Mouse (Mus musculus) liver, postnatal 0 days (tissue): Measurements from ENCODE around the gene Kif2c. TPM values are rescaled to one million over a fixed set of nuclear protein-coding genes. Genes with fewer than 3 reads are reported as not detected.

Experiments
- ATAC-seq: fragments of 200-750 bp; cut with Nextera tagmentation; 2 replicates; pipeline ENCODE4 v1.8.0; 2017; ENCODE audit warnings: mild to moderate bottlenecking, moderate library complexity
- DNase-seq: peaks from one replicate; pipeline ENCODE4 v3.0.0-alpha.2; 2016
- H3K27ac ChIP-seq: fragments of 300-500 bp; sonication (generic); 2 replicates; pipeline ENCODE4 v1.5.1; 2014; ENCODE audit warnings: antibody characterized with exemption, moderate library complexity, mild to moderate bottlenecking, low read depth
- H3K27me3 ChIP-seq: fragments of 300-500 bp; sonication (generic); 2 replicates; pipeline ENCODE4 v1.6.1; 2014; ENCODE audit warnings: low read length, control low read depth, mixed read lengths; ENCODE audit not compliant: insufficient read depth
- H3K36me3 ChIP-seq: fragments of 300-500 bp; sonication (generic); replicated peaks from 2 replicates; pipeline ENCODE4 v1.6.1; 2014; ENCODE audit warnings: mild to moderate bottlenecking, control low read depth, low read length, moderate library complexity, mixed read lengths; ENCODE audit not compliant: insufficient read depth
- H3K4me1 ChIP-seq: fragments of 300-500 bp; sonication (generic); 2 replicates; pipeline ENCODE4 v1.6.1; 2014; ENCODE audit warnings: antibody characterized with exemption, mild to moderate bottlenecking, control low read depth; ENCODE audit not compliant: insufficient read depth
- H3K4me2 ChIP-seq: fragments of 300-500 bp; sonication (generic); 2 replicates; pipeline ENCODE4 v1.6.1; 2014; ENCODE audit warnings: low read depth, mild to moderate bottlenecking, low read length, moderate library complexity, mixed read lengths
- H3K4me3 ChIP-seq: fragments of 300-500 bp; sonication (generic); 2 replicates; pipeline ENCODE4 v1.5.1; 2014; ENCODE audit warnings: low read depth, low read length
- H3K9ac ChIP-seq: fragments of 300-500 bp; sonication (generic); replicated peaks from 2 replicates; pipeline ENCODE4 v1.6.1; 2014; ENCODE audit warnings: mild to moderate bottlenecking, moderate library complexity
- H3K9me3 ChIP-seq: fragments of 300-500 bp; sonication (generic); 2 replicates; pipeline ENCODE4 v1.6.1; 2016; ENCODE audit warnings: mild to moderate bottlenecking, control low read depth, low read length, mixed read lengths
- CTCF ChIP-seq: sonication (generic); IDR thresholded peaks from 2 replicates; pipeline ENCODE4 v1.5.1; 2016; ENCODE audit warnings: antibody characterized with exemption, low read depth
- EP300 ChIP-seq: IDR thresholded peaks from 2 replicates; pipeline ENCODE4 v1.6.1; 2016; ENCODE audit warnings: antibody characterized with exemption, low read depth, mild to moderate bottlenecking
- WGBS: fragments of 180-500 bp; shearing (Covaris S2); extraction: QIAGEN DNeasy Blood & Tissue Kit; methylation state at CpG from one replicate; pipeline ENCODE4 v1.1.7; 2014; ENCODE audit not compliant: insufficient replicate concordance; 5-methylcytosine and 5-hydroxymethylcytosine counted together
- polyA plus RNA-seq: library from polyadenylated mRNA; unstranded; fragments of >200 nt; fragmentation: Nextera tagmentation; extraction: Ambion mirVana; gene quantifications from 2 replicates; pipeline ENCODE4 v1.2.1, GENCODE M21; 2015

Kif2c gene
- polyA plus RNA-seq, 1 experiment from 2014 or later, result 11.8 TPM

DNA sequence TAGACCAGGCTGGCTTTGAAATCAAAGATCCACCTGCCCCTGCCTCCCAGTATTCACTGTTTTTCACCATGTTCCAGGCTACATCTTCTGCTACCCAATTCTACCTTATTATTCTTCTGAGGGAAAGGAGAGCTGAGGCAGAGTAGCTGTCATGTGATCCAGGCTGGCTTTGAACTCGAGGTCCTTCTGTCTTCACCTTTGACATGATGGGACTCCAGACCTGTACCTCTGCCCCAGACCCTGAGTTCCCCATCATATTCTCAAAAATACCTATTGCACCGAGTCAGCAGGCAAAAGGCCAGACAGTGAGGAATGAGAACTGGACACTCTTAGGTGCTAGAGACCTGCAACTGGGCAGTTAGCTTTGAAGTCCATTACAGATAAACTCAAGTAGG lies 47.8 kb downstream of the Kif2c start:
- peak overlapping the region; percentile 88 for H3K9ac ChIP-seq
- ATAC-seq, result no peak
- TF ChIP-seq EP300 (no peak), CTCF (no peak)
- no peak for DNase-seq
- WGBS, result 35% methylated on average over 2 of the region's 2 CpGs
- no peaks in the 10 kb centered on the region for H3K9me3 ChIP-seq
- peaks cover 10% of the 10 kb centered on the region for H3K36me3 ChIP-seq
- peak overlapping the region; percentile 98 for H3K4me2 ChIP-seq
- H3K27me3 ChIP-seq, result peaks cover 17% of the 10 kb centered on the region
- H3K4me3 ChIP-seq, result no peak overlapping the region
- peak overlapping the region; percentile 85 for H3K27ac ChIP-seq
- peaks cover 30% of the 10 kb centered on the region for H3K4me1 ChIP-seq

DNA sequence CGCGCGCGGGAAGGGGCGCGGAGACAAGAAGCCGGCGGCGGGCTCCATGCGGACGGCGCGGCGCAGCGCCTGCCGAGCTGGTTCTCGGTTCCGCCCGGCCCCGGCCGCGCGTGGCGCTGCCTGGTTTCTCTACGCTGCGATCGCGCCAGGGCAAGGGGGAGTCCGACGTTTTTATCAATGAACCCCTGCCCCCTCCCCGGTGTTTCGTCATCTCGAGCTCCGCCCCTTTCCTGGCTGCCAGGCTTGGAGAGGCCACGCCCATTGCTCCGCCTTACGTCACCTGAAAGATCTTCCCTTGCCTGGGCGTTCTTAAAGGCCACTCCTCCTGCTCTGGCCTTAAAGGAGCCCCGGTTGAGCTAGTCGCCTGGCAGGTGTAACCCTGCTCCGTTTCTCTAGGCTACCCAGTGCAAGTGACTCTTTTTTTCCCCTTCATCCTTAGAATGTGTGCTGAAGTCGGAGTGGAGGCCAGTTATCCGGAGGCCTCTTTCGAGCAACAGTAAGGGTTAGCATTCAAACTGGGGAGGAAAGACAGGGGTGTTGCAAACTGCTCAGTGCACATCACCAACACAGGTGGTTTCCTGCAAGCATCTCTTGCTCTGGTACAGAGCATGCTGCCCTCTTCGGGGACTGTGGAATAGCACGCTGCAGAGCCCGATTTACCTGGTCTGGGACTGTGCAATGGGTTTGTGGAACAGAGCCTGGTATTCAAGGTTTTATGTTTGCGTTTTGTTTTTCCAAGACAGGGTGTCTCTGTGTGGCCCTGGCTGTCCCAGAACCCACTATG lies 48.4 kb downstream of the Kif2c start, which contains the start of gene Plk3:
TSS of gene Plk3 (minus strand) at position 147 of the 784 bp plus-strand sequence.
- TF ChIP-seq CTCF, result peak; percentile 15; the same call in 1 of the 2 replicates
- peak; percentile 37; the same call in 1 of the 2 replicates for TF ChIP-seq EP300
- peaks cover 13% of the 10 kb centered on the region for H3K36me3 ChIP-seq
- peaks cover 17% of the 10 kb centered on the region for H3K27me3 ChIP-seq
- H3K4me1 ChIP-seq, result peaks cover 30% of the 10 kb centered on the region
- DNase-seq, result peak; percentile 98
- peak within 1 kb of the TSS; percentile 92 for H3K4me3 ChIP-seq
- H3K4me2 ChIP-seq, result peak within 1 kb of the TSS; percentile 98
- H3K9ac ChIP-seq, result peak within 1 kb of the TSS; percentile 88
- H3K27ac ChIP-seq, result peak within 1 kb of the TSS; percentile 85
- 3% methylated on average over 41 of the region's 48 CpGs for WGBS
- H3K9me3 ChIP-seq, result no peaks in the 10 kb centered on the region
- ATAC-seq, result peak; percentile 71

DNA sequence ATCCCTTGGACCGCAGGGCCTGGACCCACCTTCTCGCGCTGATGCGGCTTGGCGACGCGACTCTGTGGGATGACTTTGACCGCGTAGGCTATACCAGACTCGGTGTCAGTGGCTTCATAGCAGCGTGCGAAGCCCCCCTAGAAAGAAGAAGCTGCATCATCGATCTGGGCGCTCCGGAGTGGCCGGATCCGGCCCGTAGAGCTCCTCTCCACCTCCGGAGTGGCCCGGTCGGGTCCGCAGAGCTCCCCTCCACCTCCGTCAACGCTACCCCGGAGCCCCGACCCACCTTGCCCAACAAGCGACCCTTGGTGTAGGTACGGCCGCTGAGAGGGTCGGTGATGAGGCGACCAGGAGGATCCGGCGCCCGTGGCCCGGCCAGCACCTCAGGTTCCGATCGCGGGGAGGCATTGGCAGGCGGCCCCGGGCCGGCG lies 49.1 kb downstream of the Kif2c start:
- DNase-seq, result no peak
- Histone ChIP-seq H3K4me2 (peak overlapping the region; percentile 98), H3K27ac (peak overlapping the region; percentile 72; the same call in 1 of the 2 replicates), H3K4me1 (peaks cover 30% of the 10 kb centered on the region), H3K36me3 (peaks cover 19% of the 10 kb centered on the region), H3K4me3 (peak overlapping the region; percentile 92), H3K9ac (peak overlapping the region; percentile 88), H3K27me3 (peaks cover 17% of the 10 kb centered on the region), H3K9me3 (no peaks in the 10 kb centered on the region)
- TF ChIP-seq CTCF (no peak), EP300 (no peak)
- no peak for ATAC-seq
- WGBS, result under 1% methylated on average over 41 of the region's 42 CpGs

DNA sequence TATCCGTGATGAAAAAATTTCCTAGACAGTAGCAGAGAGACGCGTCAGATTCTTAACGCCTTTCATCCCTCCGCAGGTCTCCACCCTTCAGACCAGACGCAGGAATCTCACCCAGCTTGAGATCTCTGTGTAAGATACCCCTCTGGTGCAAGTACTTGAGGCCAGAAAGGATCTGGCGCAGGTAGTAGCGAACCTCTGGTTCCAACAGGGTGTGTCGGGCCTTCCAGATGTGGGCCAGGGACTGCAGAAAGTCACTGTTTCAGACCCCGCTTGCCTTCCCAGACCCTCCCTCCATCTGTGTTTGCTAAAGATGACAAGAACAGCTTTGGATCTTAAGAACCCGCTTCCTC lies 49.7 kb downstream of the Kif2c start:
- ATAC-seq, result no peak

DNA sequence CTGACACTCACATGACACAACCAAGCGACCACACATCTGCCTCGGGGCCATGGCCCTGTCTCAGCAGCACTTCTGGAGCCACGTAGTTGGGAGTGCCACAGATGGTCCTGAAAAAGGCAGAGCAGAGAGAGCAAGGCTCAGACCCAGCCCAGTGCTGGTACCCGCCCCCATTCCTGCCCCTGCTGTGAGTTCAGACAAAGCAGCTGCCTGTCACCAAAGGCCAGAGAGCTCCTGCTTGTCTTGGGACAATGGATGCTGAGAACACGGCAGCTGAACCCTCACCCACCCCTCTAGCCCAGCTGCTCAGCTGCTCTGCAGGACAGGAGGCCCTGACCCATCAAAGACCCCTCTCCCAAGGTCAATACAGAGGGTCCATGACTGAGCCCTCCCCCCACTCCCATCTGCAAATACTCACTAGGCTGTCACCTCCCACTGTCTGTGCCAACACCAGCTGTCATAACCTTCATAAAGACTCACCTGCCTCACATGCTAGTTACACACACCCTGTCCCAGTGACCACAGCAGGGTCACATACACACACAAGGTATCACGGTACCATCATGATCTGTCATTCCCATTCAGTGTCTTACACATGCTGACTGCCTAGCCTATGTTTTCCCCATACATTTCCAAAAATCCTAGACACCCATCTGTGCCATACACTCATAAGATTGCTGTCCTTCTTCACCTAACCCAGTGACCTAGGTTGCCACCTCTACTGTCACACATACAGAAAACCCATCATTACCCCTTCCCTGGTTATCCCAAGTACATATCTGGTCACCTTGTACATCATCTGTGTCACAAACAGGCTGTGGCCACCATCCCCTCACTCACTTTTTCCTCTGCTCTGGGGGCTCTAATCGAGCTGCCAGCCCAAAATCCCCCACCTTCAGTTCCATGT lies 50.3 kb downstream of the Kif2c start:
- Histone ChIP-seq H3K4me3 (peak overlapping the region; percentile 92), H3K9ac (peak overlapping the region; percentile 88), H3K27ac (no peak overlapping the region), H3K4me1 (peaks cover 33% of the 10 kb centered on the region), H3K4me2 (peak overlapping the region; percentile 98), H3K27me3 (peaks cover 17% of the 10 kb centered on the region), H3K9me3 (no peaks in the 10 kb centered on the region), H3K36me3 (peaks cover 25% of the 10 kb centered on the region)
- DNase-seq (no peak), ATAC-seq (no peak)
- WGBS, result 55% methylated on average over 7 of the region's 7 CpGs
- no peak for TF ChIP-seq EP300

More for the DNA sequence above, 49.7 kb downstream of the Kif2c start:
- Histone ChIP-seq H3K27ac (no peak overlapping the region), H3K4me2 (peak overlapping the region; percentile 98), H3K9me3 (no peaks in the 10 kb centered on the region), H3K4me3 (peak overlapping the region; percentile 92), H3K36me3 (peaks cover 25% of the 10 kb centered on the region), H3K9ac (peak overlapping the region; percentile 88), H3K27me3 (peaks cover 17% of the 10 kb centered on the region), H3K4me1 (peaks cover 30% of the 10 kb centered on the region)
- DNase-seq, result no peak
- WGBS, result 33% methylated on average over 11 of the region's 11 CpGs
- TF ChIP-seq EP300 (no peak), CTCF (no peak)

DNA sequence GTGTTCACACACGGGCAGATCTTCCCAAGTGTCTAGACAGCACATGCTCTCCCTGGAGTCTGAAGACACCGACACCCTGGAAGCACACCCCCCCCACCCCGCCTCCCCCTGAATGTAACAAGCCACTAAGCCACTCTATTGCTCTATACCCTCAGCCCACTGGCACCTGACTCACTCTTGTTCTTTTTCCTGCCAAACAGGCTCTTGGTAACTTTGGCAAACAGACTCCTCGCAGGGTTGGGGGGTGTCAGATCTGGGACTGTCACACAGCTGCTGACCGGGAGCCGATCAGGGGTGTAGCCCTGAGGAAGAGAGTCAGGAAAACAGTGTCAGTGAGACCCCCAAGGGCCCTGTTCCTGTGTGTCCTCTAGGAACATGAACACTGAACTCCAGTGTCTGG lies 51.2 kb downstream of the Kif2c start:
- Histone ChIP-seq H3K4me1 (peaks cover 39% of the 10 kb centered on the region), H3K27ac (no peak overlapping the region), H3K9me3 (no peaks in the 10 kb centered on the region), H3K4me2 (peak overlapping the region; percentile 98; the same call in 1 of the 2 replicates), H3K27me3 (peaks cover 17% of the 10 kb centered on the region), H3K4me3 (0 out of 2 replicates have a peak overlapping the region, but pooled peaks have one; percentile 92), H3K36me3 (peaks cover 25% of the 10 kb centered on the region), H3K9ac (no peak overlapping the region)
- no peak for ATAC-seq
- 84% methylated on average over 6 of the region's 6 CpGs for WGBS
- TF ChIP-seq CTCF (no peak), EP300 (no peak)
- DNase-seq, result no peak
